Mouse (Mus musculus) E14TG2a.4 (cell line): ENCODE data around the gene Senp8.

Source experiments
- CTCF ChIP-seq: conservative IDR thresholded peaks from 2 replicates; pipeline ENCODE4 v1.5.1; 2014; ENCODE audit warnings: low read length
- NANOG ChIP-seq: IDR thresholded peaks from 2 replicates; pipeline ENCODE4 v1.6.1; 2014; ENCODE audit warnings: borderline replicate concordance, low read length, mixed read lengths
- POU5F1 ChIP-seq: IDR thresholded peaks from 2 replicates; pipeline ENCODE4 v1.6.1; 2014; ENCODE audit warnings: low read length, borderline replicate concordance

DNA sequence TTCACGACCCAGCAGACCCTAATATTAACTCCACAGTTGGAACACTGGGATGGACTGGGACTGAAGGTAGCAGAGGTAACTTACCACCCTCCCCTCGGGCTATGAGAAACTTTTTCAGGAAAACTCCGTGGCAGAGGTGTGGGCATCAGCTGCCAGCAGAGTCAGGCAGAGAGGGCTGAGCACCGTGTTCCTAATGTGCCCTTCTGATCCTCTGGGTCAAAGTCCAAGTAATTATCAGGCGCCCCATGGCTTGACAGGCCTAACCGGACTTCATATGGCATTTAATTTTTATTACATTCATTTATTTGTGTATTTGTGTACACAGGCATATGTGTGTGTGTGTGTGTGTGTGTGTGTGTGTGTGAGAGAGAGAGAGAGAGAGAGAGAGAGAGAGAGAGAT is 47.4 kb downstream of the Senp8 start:
- TF ChIP-seq CTCF (no peak), POU5F1 (no peak), NANOG (no peak)
